Mouse (Mus musculus): ENCODE data around the gene Cd3eap.

GRCm38 (mm10) chr7:19321464-19321863 is 37.8 kb downstream of the Cd3eap start:
- no peak for TF ChIP-seq CTCF (IDR thresholded peaks at IDR 0.05; ENCODE audit: extremely low read depth, insufficient read depth, low read length)
- no peak for TF ChIP-seq POLR2A (IDR thresholded peaks at IDR 0.05; ENCODE audit: extremely low read depth, insufficient read depth, low read length)
